Mouse (Mus musculus): ENCODE data around the gene Dnajb4. TPM values are rescaled to one million over a fixed set of nuclear protein-coding genes. Genes with fewer than 3 reads are reported as not detected.
"Not testable (repeated sequence)": the region's sequence is repeated elsewhere in the genome, so short reads cannot be mapped to it uniquely, and the experiment has no call there.

Gene Dnajb4
- polyA plus RNA-seq, 1 experiment from 2014 or later, result 20.7 TPM

DNA sequence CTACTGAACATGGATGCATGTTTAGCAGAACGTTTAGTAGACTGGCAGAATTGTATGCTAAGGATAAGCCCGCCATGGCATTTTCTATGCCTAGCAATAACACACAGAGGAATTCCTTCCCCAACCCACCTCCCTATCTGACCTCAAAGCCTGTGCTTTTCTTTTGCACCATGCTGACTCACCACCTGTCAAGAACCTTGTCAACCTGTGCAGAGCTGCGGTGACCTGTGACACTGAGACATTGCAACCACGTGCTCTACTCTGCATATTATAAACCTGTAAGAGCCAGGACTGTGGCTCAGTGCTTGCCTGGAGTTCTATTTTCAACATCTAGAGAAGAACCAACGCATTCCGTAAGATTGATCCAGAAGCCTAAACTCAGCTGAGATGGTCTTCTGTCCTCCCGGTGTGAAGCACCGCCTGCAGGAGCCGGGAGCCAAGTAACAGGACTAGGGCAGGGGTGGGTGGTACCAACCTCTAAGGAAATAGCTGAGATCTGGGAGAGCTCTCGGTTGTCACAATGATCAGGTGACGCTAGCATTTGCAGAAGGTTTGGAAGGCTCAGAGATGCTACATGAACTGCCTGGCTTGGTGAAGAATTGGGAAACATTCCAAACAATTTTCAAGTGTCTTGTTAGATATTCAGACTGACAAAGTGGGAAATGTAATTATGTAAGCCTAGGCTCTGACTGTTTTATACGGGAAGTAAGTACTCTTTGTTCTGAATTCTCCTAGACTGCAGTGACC lies 62.8 kb downstream of the Dnajb4 start:
- DNase-seq (ENCODE audit: low spot score), result no peak
- no peak overlapping the region for H3K27ac ChIP-seq
- H3K4me3 ChIP-seq, result no peak overlapping the region
- 73% methylated on average over 12 of the region's 12 CpGs for WGBS
- H3K9me3 ChIP-seq (replicated peaks), result no peaks in the 10 kb centered on the region
- no peaks in the 10 kb centered on the region for H3K36me3 ChIP-seq
- no peaks in the 10 kb centered on the region for H3K27me3 ChIP-seq (ENCODE audit: low read depth, poor library complexity, severe bottlenecking)
- peaks cover 18% of the 10 kb centered on the region for H3K4me1 ChIP-seq

DNA sequence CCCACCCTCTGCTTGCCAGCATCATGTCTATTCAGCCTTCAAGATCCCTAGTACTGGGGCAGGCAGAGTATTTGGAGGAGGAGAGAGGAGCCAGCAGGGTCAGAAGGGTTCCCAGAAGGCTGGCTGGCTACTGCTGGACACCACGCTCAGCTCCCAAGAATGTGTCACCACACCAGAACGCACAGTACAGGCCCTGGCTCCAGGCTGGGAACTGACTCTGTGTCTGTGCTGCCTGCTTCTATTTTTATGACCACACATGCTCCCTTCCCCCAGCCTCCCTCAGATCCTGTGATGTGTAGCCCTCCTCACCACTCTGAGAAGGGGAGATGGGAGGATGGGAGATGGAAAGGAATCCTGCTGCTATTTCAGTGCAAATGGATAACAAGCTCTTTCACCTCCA lies 64.9 kb downstream of the Dnajb4 start:
- peaks cover 12% of the 10 kb centered on the region for H3K4me1 ChIP-seq
- no peaks in the 10 kb centered on the region for H3K27me3 ChIP-seq (ENCODE audit: low read depth, poor library complexity, severe bottlenecking)
- H3K27ac ChIP-seq, result peak overlapping the region; percentile 46
- H3K36me3 ChIP-seq, result no peaks in the 10 kb centered on the region
- WGBS, result 54% methylated on average over 2 of the region's 2 CpGs
- H3K9me3 ChIP-seq (replicated peaks), result no peaks in the 10 kb centered on the region
- DNase-seq (ENCODE audit: low spot score), result no peak
- no peak overlapping the region for H3K4me3 ChIP-seq

DNA sequence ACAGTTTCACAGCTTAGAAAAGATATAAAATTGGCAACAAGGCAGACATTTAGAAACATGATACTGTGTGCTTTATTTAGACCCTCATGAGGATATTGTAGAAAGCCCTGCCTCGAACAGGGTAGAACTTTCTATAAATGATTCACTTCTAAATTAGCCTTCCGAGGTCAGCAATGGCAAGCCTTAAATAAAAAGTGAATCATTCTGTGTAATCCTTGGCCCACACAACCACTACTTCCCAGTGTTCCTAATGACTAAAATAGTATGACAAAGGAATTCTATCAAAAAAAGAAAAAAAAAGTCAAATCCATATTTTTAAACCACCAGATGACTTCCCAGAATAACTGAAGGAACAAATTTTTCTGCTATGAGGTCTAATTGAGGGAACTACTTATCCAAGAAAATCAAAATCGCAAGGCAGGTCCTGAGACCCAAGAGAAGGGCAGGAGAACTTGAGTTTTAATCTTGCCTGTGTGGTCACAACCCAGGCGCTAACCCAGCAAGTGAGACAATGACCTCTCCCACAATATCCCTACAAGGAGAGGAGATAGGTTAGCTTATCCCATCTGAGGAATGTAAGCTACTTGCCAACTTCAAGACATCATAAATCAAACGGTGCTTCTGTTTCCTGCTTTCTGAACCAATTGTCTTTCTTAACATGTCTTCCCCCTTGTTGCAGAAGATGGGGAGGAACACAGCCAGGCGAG lies 67.0 kb downstream of the Dnajb4 start:
- WGBS, result 81% methylated on average over 6 of the region's 6 CpGs
- Histone ChIP-seq H3K27me3 (ENCODE audit: low read depth, poor library complexity, severe bottlenecking) (no peaks in the 10 kb centered on the region), H3K4me1 (peaks cover 12% of the 10 kb centered on the region), H3K36me3 (no peaks in the 10 kb centered on the region), H3K27ac (no peak overlapping the region), H3K9me3 (replicated peaks) (no peaks in the 10 kb centered on the region), H3K4me3 (no peak overlapping the region)
- DNase-seq (ENCODE audit: low spot score), result no peak

DNA sequence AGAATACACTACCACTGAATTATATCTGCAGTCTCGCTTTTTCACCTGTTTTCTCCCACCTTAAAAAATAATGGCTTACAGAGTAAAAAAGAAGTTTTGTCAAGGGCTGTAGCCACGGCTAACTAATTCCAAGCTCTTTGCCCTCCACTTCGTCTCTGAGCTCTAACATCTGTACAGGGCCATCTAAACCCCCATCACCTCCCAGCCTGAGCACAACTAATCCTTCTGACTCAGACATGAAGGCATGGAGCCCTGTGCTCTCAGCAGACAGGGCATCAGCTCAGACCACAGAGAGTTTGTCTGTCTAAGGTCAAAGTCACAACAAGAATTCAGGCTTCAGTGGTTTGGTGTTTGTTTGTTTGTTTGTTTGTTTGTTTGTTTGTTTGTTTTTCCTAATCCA lies 68.0 kb downstream of the Dnajb4 start:
- Histone ChIP-seq H3K27ac (no peak overlapping the region), H3K4me3 (no peak overlapping the region), H3K4me1 (peaks cover 9% of the 10 kb centered on the region), H3K9me3 (replicated peaks) (no peaks in the 10 kb centered on the region), H3K27me3 (ENCODE audit: low read depth, poor library complexity, severe bottlenecking) (no peaks in the 10 kb centered on the region), H3K36me3 (no peaks in the 10 kb centered on the region)
- DNase-seq (ENCODE audit: low spot score), result no peak
- WGBS, result 74% methylated on average over 3 of the region's 3 CpGs

DNA sequence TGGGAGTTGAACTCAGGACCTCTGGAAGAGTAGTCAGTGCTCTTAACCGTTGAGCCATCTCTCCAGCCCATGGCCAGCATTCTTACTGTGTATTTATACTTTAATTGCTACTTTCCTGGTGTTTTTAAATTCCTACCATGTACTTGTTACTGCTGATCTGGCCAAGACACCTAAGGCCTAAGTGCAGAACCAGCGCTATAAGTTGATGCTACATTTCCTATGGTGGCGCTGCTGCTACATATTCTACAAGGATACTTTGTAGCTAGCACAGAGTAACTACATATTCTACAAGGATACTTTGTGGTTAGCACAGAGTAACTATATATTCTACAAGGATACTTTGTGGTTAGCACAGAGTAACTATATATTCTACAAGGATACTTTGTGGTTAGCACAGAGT lies 70.8 kb downstream of the Dnajb4 start:
- H3K27ac ChIP-seq; H3K4me1 ChIP-seq; H3K9me3 ChIP-seq (replicated peaks); H3K27me3 ChIP-seq (ENCODE audit: low read depth, poor library complexity, severe bottlenecking); DNase-seq (ENCODE audit: low spot score); H3K36me3 ChIP-seq; H3K4me3 ChIP-seq: not testable (repeated sequence)
- WGBS, result 89% methylated on average over 3 of the region's 3 CpGs

DNA sequence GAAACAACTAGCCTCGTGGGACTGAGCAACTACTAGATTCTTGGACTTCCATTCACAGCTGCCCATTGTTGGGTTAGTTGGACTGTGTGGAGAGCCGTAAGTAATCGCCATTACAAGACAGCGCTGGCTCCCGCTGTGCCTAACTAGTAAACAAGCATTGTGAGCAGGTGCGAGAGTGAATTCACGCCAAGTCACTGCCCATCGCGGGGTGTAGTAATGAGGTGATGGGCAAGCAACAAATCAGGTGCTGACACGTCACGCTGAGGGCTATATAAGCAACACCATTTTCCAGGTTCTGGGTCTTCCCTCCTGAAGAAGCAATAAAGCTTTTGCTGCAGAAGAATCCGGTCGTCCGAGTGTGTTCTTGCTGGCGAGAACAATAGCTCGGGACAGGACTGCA lies 74.0 kb downstream of the Dnajb4 start:
- 92% methylated on average over 16 of the region's 16 CpGs for WGBS
- not testable (repeated sequence) for H3K4me3 ChIP-seq; H3K36me3 ChIP-seq; H3K4me1 ChIP-seq; H3K27me3 ChIP-seq (ENCODE audit: low read depth, poor library complexity, severe bottlenecking); DNase-seq (ENCODE audit: low spot score); H3K9me3 ChIP-seq (replicated peaks); H3K27ac ChIP-seq

DNA sequence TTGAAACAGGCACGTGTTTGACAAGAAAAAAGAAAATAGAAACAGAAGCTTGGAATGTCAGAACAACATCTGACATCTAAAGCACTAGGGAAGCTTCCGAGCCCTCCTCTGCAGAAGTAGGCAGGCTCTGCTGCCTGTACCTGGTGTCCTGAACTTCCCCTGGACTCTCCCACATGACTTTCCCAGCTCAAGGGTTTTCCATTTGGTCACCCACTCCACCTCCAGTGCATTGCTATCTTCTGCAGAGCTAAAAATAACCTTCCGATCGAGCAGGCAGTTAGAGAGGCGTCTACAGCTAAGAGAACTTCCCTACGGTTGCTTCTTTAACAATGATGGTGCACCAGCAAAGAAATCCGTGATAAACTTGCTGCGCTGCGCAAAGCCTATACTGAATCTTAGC lies 76.5 kb downstream of the Dnajb4 start:
- H3K27ac ChIP-seq, result no peak overlapping the region
- no peaks in the 10 kb centered on the region for H3K9me3 ChIP-seq (replicated peaks)
- H3K36me3 ChIP-seq, result no peaks in the 10 kb centered on the region
- no peaks in the 10 kb centered on the region for H3K27me3 ChIP-seq (ENCODE audit: low read depth, poor library complexity, severe bottlenecking)
- no peaks in the 10 kb centered on the region for H3K4me1 ChIP-seq
- 83% methylated on average over 9 of the region's 9 CpGs for WGBS
- H3K4me3 ChIP-seq, result no peak overlapping the region
- no peak for DNase-seq (ENCODE audit: low spot score)

DNA sequence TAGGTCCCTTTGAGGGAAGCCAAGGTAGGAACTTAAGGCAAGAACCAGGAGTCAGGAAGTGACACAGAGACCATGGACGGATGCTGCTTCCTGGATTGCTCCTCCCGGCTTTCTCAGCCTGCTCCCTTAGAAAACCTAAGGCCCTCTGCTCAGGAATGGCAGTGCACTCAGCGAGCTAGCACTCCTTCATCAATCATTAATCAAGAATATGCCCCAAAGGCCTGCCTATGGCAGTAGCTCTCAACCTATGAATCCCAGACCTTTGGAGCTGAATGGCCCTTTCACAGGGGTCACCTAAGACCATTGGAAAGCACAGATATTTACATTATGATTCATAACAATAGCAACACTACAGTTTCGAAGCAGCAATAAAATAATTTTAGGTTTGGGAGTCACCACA lies 79.1 kb downstream of the Dnajb4 start:
- Histone ChIP-seq H3K4me1 (no peaks in the 10 kb centered on the region), H3K27ac (no peak overlapping the region), H3K36me3 (no peaks in the 10 kb centered on the region), H3K9me3 (replicated peaks) (no peaks in the 10 kb centered on the region), H3K27me3 (ENCODE audit: low read depth, poor library complexity, severe bottlenecking) (no peaks in the 10 kb centered on the region), H3K4me3 (no peak overlapping the region)
- WGBS, result 78% methylated on average over 4 of the region's 4 CpGs
- DNase-seq (ENCODE audit: low spot score), result no peak

DNA sequence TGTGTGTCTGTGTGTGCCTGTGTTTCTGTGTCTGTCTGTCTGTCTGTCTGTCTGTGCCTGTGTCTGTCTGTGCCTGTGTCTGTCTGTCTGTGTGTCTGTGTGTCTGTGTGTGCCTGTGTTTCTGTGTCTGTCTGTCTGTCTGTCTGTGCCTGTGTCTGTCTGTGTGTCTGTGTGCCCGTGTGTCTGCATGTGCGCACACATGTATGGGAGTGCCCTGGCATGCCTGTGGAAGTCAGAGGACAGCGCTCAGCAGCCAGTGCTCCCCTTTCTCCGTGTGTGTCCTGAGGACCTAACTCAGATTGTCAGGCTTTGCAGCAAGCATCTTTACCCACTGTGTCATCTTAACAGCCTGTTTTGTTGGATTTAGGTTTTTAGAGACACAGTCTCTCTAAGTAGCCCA lies 80.7 kb downstream of the Dnajb4 start:
- not testable (repeated sequence) for H3K36me3 ChIP-seq; DNase-seq (ENCODE audit: low spot score); H3K4me3 ChIP-seq; H3K27me3 ChIP-seq (ENCODE audit: low read depth, poor library complexity, severe bottlenecking); H3K9me3 ChIP-seq (replicated peaks); H3K27ac ChIP-seq; H3K4me1 ChIP-seq
- WGBS, result 92% methylated on average over 4 of the region's 4 CpGs

DNA sequence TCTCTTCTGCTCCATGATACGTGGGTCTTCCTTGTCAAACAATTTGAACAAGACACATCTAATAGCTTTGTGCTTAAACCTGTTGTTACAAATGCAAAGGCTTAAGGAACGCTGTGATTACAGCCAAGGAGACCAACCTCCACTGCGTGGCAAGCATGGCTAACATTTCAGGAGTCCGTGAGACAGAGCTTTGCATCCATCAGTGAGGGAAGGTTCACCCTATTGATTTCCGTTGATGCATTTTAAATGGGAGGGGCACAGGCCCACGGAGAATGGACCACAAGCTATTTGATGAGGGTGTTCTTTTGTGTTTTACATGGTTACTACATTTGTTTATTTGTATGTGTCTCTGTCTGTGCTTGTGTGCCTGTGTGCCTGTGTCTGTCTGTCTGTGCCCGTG lies 81.5 kb downstream of the Dnajb4 start:
- DNase-seq (ENCODE audit: low spot score), result no peak
- H3K27me3 ChIP-seq (ENCODE audit: low read depth, poor library complexity, severe bottlenecking), result no peaks in the 10 kb centered on the region
- 88% methylated on average over 7 of the region's 7 CpGs for WGBS
- H3K4me3 ChIP-seq, result no peak overlapping the region
- H3K9me3 ChIP-seq (replicated peaks), result no peaks in the 10 kb centered on the region
- no peak overlapping the region for H3K27ac ChIP-seq
- H3K36me3 ChIP-seq, result no peaks in the 10 kb centered on the region
- no peaks in the 10 kb centered on the region for H3K4me1 ChIP-seq

Other genes with a start within 250 kb of the Dnajb4 start
- gene Gipc2, start 44.1 kb downstream of the Dnajb4 start, polyA plus RNA-seq (2016; fragmentation: Nextera tagmentation; extraction: Ambion mirVana), result 2.1 and 4.5 TPM in 2 replicates
- gene Fubp1, start 120 bp upstream of the Dnajb4 start, polyA plus RNA-seq (2016; fragmentation: Nextera tagmentation; extraction: Ambion mirVana), result 412 and 467 TPM in 2 replicates
- 3.0 and 3.1 TPM in 2 replicates for gene Nexn, start 56.0 kb upstream of the Dnajb4 start, polyA plus RNA-seq (2016; fragmentation: Nextera tagmentation; extraction: Ambion mirVana)
- 16.8 and 21.5 TPM in 2 replicates for gene Miga1, start 130.1 kb upstream of the Dnajb4 start, polyA plus RNA-seq (2016; fragmentation: Nextera tagmentation; extraction: Ambion mirVana)
- gene Usp33, start 136.2 kb upstream of the Dnajb4 start, polyA plus RNA-seq (2016; fragmentation: Nextera tagmentation; extraction: Ambion mirVana), result 46.4 and 52.0 TPM in 2 replicates
- gene Zzz3, start 185.2 kb upstream of the Dnajb4 start, polyA plus RNA-seq (2016; fragmentation: Nextera tagmentation; extraction: Ambion mirVana), result 57.8 and 60.1 TPM in 2 replicates